Mouse (Mus musculus): ENCODE measurements at regions not wholly inside any gene's neighbourhood (a gene's known extent, or its start where the extent isn't known, plus 50 kb on each side); places are given as distances from the start of the nearest gene placed in this dataset.

DNA sequence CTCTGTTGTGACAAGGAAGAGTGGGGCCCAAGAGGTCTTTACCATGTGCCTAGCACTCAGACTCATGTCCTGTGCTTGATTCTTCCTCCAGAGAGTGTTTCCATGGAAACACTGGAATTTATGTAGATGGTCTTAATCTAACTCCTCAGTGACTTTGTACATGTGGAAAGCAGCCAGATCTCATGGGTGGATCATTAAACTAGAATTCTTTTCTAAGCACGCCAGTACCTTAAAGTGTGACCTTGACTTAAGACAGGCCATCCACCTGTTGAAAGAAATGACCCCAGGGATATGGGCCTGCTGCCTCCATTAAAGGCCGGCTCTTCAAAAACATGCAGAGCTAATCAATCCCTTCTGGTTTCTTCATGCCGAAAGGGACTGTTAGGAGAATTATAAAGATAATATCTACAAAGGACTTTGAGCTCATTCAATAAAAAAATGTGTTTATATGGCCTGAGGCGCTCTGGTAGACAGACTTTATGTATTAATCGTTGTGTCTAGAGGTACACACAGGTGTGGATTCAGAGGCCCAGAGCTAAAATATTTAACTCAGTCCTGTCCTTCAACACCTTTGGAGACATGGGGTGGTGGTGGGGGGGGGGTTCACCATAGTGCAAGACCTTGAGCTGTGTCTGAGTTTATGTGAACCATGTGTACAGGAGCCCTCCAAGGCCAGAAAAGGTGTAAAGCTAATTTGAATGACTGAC lies 60.5 kb upstream of the Gls start:
- Histone ChIP-seq H3K9ac (ENCODE audit: low read depth, low read length) (no peak overlapping the region), H3K36me3 (ENCODE audit: control insufficient read depth, insufficient read depth, low read length) (no peaks in the 10 kb centered on the region), H3K27me3 (ENCODE audit: control insufficient read depth, insufficient read depth, low read length) (no peaks in the 10 kb centered on the region), H3K27ac (no peak overlapping the region), H3K79me2 (replicated peaks; ENCODE audit: control insufficient read depth, insufficient read depth, low read length) (no peaks in the 10 kb centered on the region), H3K4me1 (ENCODE audit: control insufficient read depth, insufficient read depth, low read length) (no peaks in the 10 kb centered on the region), H3K4me3 (no peak overlapping the region)
- no peak for DNase-seq
- 77% methylated on average over 5 of the region's 5 CpGs for WGBS
- TF ChIP-seq POLR2A (IDR thresholded peaks at IDR 0.05; ENCODE audit: insufficient read depth, low read depth, low read length) (no peak), CTCF (IDR thresholded peaks at IDR 0.05) (no peak), EP300 (IDR thresholded peaks at IDR 0.05; ENCODE audit: insufficient read depth, low read depth, low read length) (no peak)
- intact Hi-C loops (cut with DNase I): no loop called here

All from heart, adult 2 months (tissue).